Mouse (Mus musculus) embryo, embryonic 10 days (tissue): ENCODE measurements around the gene Rapgef6.
"Not testable (repeated sequence)": the region's sequence is repeated elsewhere in the genome, so short reads cannot be mapped to it uniquely, and the experiment has no call there.

Source experiments
- DNase-seq: peaks from one replicate; pipeline ENCODE4 v3.0.0-alpha.2; 2015; ENCODE audit warnings: low spot score

Gene Rapgef6

GRCm38 (mm10) chr11:54574741-54575140 lies 52.1 kb downstream of the Rapgef6 start:
- no peak for DNase-seq

GRCm38 (mm10) chr11:54592585-54592984 lies 69.9 kb downstream of the Rapgef6 start:
- no peak for DNase-seq

GRCm38 (mm10) chr11:54594049-54594448 lies 71.4 kb downstream of the Rapgef6 start:
- no peak for DNase-seq

- no peak for DNase-seq
These were observed 72.4 kb downstream of the Rapgef6 start for GRCm38 (mm10) chr11:54595053-54595452.

GRCm38 (mm10) chr11:54595905-54596555 lies 73.4 kb downstream of the Rapgef6 start:
- no peak for DNase-seq

GRCm38 (mm10) chr11:54597902-54598447 lies 75.3 kb downstream of the Rapgef6 start:
- no peak for DNase-seq

GRCm38 (mm10) chr11:54601121-54601520 lies 78.5 kb downstream of the Rapgef6 start:
- DNase-seq: no peak

- not testable (repeated sequence) for DNase-seq
These were observed 80.1 kb downstream of the Rapgef6 start for GRCm38 (mm10) chr11:54602764-54603163.

- no peak for DNase-seq
These were observed 81.8 kb downstream of the Rapgef6 start for GRCm38 (mm10) chr11:54604415-54604814.

GRCm38 (mm10) chr11:54613628-54614027 lies 91.0 kb downstream of the Rapgef6 start:
- DNase-seq: no peak

GRCm38 (mm10) chr11:54614560-54614959 lies 91.9 kb downstream of the Rapgef6 start:
- DNase-seq: no peak

GRCm38 (mm10) chr11:54618841-54619240 lies 96.2 kb downstream of the Rapgef6 start:
- no peak for DNase-seq

- no peak for DNase-seq
These were observed 99.1 kb downstream of the Rapgef6 start for GRCm38 (mm10) chr11:54621725-54622124.

- no peak for DNase-seq
These were observed 104.3 kb downstream of the Rapgef6 start for GRCm38 (mm10) chr11:54626905-54627304.

- no peak for DNase-seq
These were observed 123.8 kb downstream of the Rapgef6 start for GRCm38 (mm10) chr11:54646420-54646819.

- DNase-seq: no peak
These were observed 125.9 kb downstream of the Rapgef6 start for GRCm38 (mm10) chr11:54648573-54648972.

GRCm38 (mm10) chr11:54655420-54655819 lies 132.8 kb downstream of the Rapgef6 start:
- DNase-seq: no peak

- DNase-seq: no peak
These were observed 151.1 kb downstream of the Rapgef6 start for GRCm38 (mm10) chr11:54673575-54674298.

GRCm38 (mm10) chr11:54675792-54676489 lies 153.3 kb downstream of the Rapgef6 start:
- DNase-seq: no peak

GRCm38 (mm10) chr11:54679141-54679540 lies 156.5 kb downstream of the Rapgef6 start:
- DNase-seq: no peak

- no peak for DNase-seq
These were observed 162.2 kb downstream of the Rapgef6 start for GRCm38 (mm10) chr11:54684831-54685230.

- DNase-seq: no peak
These were observed 167.5 kb downstream of the Rapgef6 start for GRCm38 (mm10) chr11:54690171-54690570.

- DNase-seq: no peak
These were observed 168.5 kb downstream of the Rapgef6 start for GRCm38 (mm10) chr11:54691179-54691578.
